Mouse (Mus musculus): ENCODE data around the gene Sbk2. TPM values are rescaled to one million over a fixed set of nuclear protein-coding genes. Genes with fewer than 3 reads are reported as not detected.

Gene Sbk2
- polyA plus RNA-seq, 1 experiment from 2014 or later = not detected

GRCm38 (mm10) chr7:4993999-4994788 is 30.0 kb upstream of the Sbk2 start:
- peak overlapping the region; percentile 84 for H3K4me3 ChIP-seq (replicated peaks; ENCODE audit: low read length)
- no peak overlapping the region for H3K27ac ChIP-seq
- H3K9me3 ChIP-seq (ENCODE audit: control insufficient read depth, low read length) = no peaks in the 10 kb centered on the region
- 50% methylated on average over 57 of the region's 59 CpGs for WGBS
- no peak for DNase-seq (ENCODE audit: low spot score)
- no peak for ATAC-seq (ENCODE audit: low FRiP score)
- H3K4me1 ChIP-seq (replicated peaks; ENCODE audit: control insufficient read depth, insufficient read depth, low read length) = peaks cover 31% of the 10 kb centered on the region
- peaks cover 23% of the 10 kb centered on the region for H3K36me3 ChIP-seq (replicated peaks; ENCODE audit: control insufficient read depth, insufficient read depth)
- H3K27me3 ChIP-seq (ENCODE audit: control insufficient read depth, insufficient read depth, low read length) = no peaks in the 10 kb centered on the region
- peak overlapping the region; percentile 93 for H3K9ac ChIP-seq
- peak overlapping the region; percentile 83 for H3K4me2 ChIP-seq (replicated peaks)

GRCm38 (mm10) chr7:4993347-4993998 is 29.3 kb upstream of the Sbk2 start:
- no peak for ATAC-seq (ENCODE audit: low FRiP score)
- WGBS = 34% methylated on average over 55 of the region's 55 CpGs
- peak overlapping the region; percentile 93 for H3K9ac ChIP-seq

GRCm38 (mm10) chr7:4988250-4988649 is 24.0 kb upstream of the Sbk2 start:
- DNase-seq (ENCODE audit: low spot score) (no peak), ATAC-seq (ENCODE audit: low FRiP score) (no peak)
- Histone ChIP-seq H3K4me3 (replicated peaks; ENCODE audit: low read length) (no peak overlapping the region), H3K4me2 (replicated peaks) (no peak overlapping the region), H3K9ac (no peak overlapping the region), H3K27me3 (ENCODE audit: control insufficient read depth, insufficient read depth, low read length) (peaks cover 3% of the 10 kb centered on the region; the same call in 1 of the 2 replicates), H3K27ac (no peak overlapping the region), H3K4me1 (replicated peaks; ENCODE audit: control insufficient read depth, insufficient read depth, low read length) (peaks cover 5% of the 10 kb centered on the region; the same call in 1 of the 2 replicates), H3K9me3 (ENCODE audit: control insufficient read depth, low read length) (no peaks in the 10 kb centered on the region), H3K36me3 (replicated peaks; ENCODE audit: control insufficient read depth, insufficient read depth) (peaks cover 12% of the 10 kb centered on the region)
- WGBS = 75% methylated on average over 2 of the region's 2 CpGs

More at GRCm38 (mm10) chr7:4993347-4993998, 29.3 kb upstream of the Sbk2 start:
- DNase-seq (ENCODE audit: low spot score) = no peak
- peaks cover 23% of the 10 kb centered on the region for H3K36me3 ChIP-seq (replicated peaks; ENCODE audit: control insufficient read depth, insufficient read depth)
- H3K27me3 ChIP-seq (ENCODE audit: control insufficient read depth, insufficient read depth, low read length) = no peaks in the 10 kb centered on the region
- H3K4me2 ChIP-seq (replicated peaks) = peak overlapping the region; percentile 83
- H3K9me3 ChIP-seq (ENCODE audit: control insufficient read depth, low read length) = no peaks in the 10 kb centered on the region
- H3K4me1 ChIP-seq (replicated peaks; ENCODE audit: control insufficient read depth, insufficient read depth, low read length) = peaks cover 31% of the 10 kb centered on the region
- H3K27ac ChIP-seq = no peak overlapping the region
- peak overlapping the region; percentile 84 for H3K4me3 ChIP-seq (replicated peaks; ENCODE audit: low read length)

- no peak overlapping the region for H3K9ac ChIP-seq
- H3K4me2 ChIP-seq (replicated peaks) = no peak overlapping the region
- ATAC-seq (ENCODE audit: low FRiP score) (no peak), DNase-seq (ENCODE audit: low spot score) (no peak)
- no peaks in the 10 kb centered on the region for H3K36me3 ChIP-seq (replicated peaks; ENCODE audit: control insufficient read depth, insufficient read depth)
- H3K4me1 ChIP-seq (replicated peaks; ENCODE audit: control insufficient read depth, insufficient read depth, low read length) = no peaks in the 10 kb centered on the region
- no peaks in the 10 kb centered on the region for H3K9me3 ChIP-seq (ENCODE audit: control insufficient read depth, low read length)
- WGBS = 94% methylated on average over 7 of the region's 7 CpGs
- no peak overlapping the region for H3K4me3 ChIP-seq (replicated peaks; ENCODE audit: low read length)
- no peaks in the 10 kb centered on the region for H3K27me3 ChIP-seq (ENCODE audit: control insufficient read depth, insufficient read depth, low read length)
- no peak overlapping the region for H3K27ac ChIP-seq
Measured at GRCm38 (mm10) chr7:4976832-4977231, 12.6 kb upstream of the Sbk2 start.

- Histone ChIP-seq H3K4me1 (replicated peaks; ENCODE audit: control insufficient read depth, insufficient read depth, low read length) (no peaks in the 10 kb centered on the region), H3K9me3 (ENCODE audit: control insufficient read depth, low read length) (no peaks in the 10 kb centered on the region), H3K27me3 (ENCODE audit: control insufficient read depth, insufficient read depth, low read length) (no peaks in the 10 kb centered on the region), H3K36me3 (replicated peaks; ENCODE audit: control insufficient read depth, insufficient read depth) (no peaks in the 10 kb centered on the region), H3K4me2 (replicated peaks) (no peak overlapping the region), H3K27ac (no peak overlapping the region), H3K9ac (no peak overlapping the region), H3K4me3 (replicated peaks; ENCODE audit: low read length) (no peak overlapping the region)
- DNase-seq (ENCODE audit: low spot score) (no peak), ATAC-seq (ENCODE audit: low FRiP score) (no peak)
- WGBS = 80% methylated on average over 4 of the region's 4 CpGs
Measured at GRCm38 (mm10) chr7:4975455-4975854, 11.2 kb upstream of the Sbk2 start.

GRCm38 (mm10) chr7:4972321-4973047 is 8.3 kb upstream of the Sbk2 start:
- Histone ChIP-seq H3K4me2 (replicated peaks) (no peak overlapping the region), H3K27me3 (ENCODE audit: control insufficient read depth, insufficient read depth, low read length) (no peaks in the 10 kb centered on the region), H3K36me3 (replicated peaks; ENCODE audit: control insufficient read depth, insufficient read depth) (no peaks in the 10 kb centered on the region), H3K4me1 (replicated peaks; ENCODE audit: control insufficient read depth, insufficient read depth, low read length) (no peaks in the 10 kb centered on the region), H3K4me3 (replicated peaks; ENCODE audit: low read length) (no peak overlapping the region), H3K27ac (no peak overlapping the region), H3K9me3 (ENCODE audit: control insufficient read depth, low read length) (no peaks in the 10 kb centered on the region), H3K9ac (no peak overlapping the region)
- 83% methylated on average over 18 of the region's 18 CpGs for WGBS
- ATAC-seq (ENCODE audit: low FRiP score) (no peak), DNase-seq (ENCODE audit: low spot score) (no peak)

- H3K9me3 ChIP-seq (ENCODE audit: control insufficient read depth, low read length) = no peaks in the 10 kb centered on the region
- no peak overlapping the region for H3K4me3 ChIP-seq (replicated peaks; ENCODE audit: low read length)
- no peak overlapping the region for H3K9ac ChIP-seq
- no peaks in the 10 kb centered on the region for H3K36me3 ChIP-seq (replicated peaks; ENCODE audit: control insufficient read depth, insufficient read depth)
- no peaks in the 10 kb centered on the region for H3K27me3 ChIP-seq (ENCODE audit: control insufficient read depth, insufficient read depth, low read length)
- H3K4me2 ChIP-seq (replicated peaks) = no peak overlapping the region
- no peak for DNase-seq (ENCODE audit: low spot score)
- H3K4me1 ChIP-seq (replicated peaks; ENCODE audit: control insufficient read depth, insufficient read depth, low read length) = no peaks in the 10 kb centered on the region
- 34% methylated on average over 7 of the region's 7 CpGs for WGBS
- ATAC-seq (ENCODE audit: low FRiP score) = no peak
- no peak overlapping the region for H3K27ac ChIP-seq
Measured at GRCm38 (mm10) chr7:4971710-4972109, 7.5 kb upstream of the Sbk2 start.

- no peaks in the 10 kb centered on the region for H3K4me1 ChIP-seq (replicated peaks; ENCODE audit: control insufficient read depth, insufficient read depth, low read length)
- no peaks in the 10 kb centered on the region for H3K36me3 ChIP-seq (replicated peaks; ENCODE audit: control insufficient read depth, insufficient read depth)
- no peak for ATAC-seq (ENCODE audit: low FRiP score)
- no peak for DNase-seq (ENCODE audit: low spot score)
- no peaks in the 10 kb centered on the region for H3K9me3 ChIP-seq (ENCODE audit: control insufficient read depth, low read length)
- no peak within 1 kb of the TSS for H3K4me3 ChIP-seq (replicated peaks; ENCODE audit: low read length)
- no peak within 1 kb of the TSS for H3K27ac ChIP-seq
- H3K9ac ChIP-seq = no peak within 1 kb of the TSS
- H3K4me2 ChIP-seq (replicated peaks) = no peak within 1 kb of the TSS
- WGBS = 37% methylated on average over 6 of the region's 6 CpGs
- no peaks in the 10 kb centered on the region for H3K27me3 ChIP-seq (ENCODE audit: control insufficient read depth, insufficient read depth, low read length)
Measured at GRCm38 (mm10) chr7:4971068-4971467, 6.9 kb upstream of the Sbk2 start, which contains the start of gene Sbk3. Gene Sbk3, minus strand, starts transcription at chr7:4971168.

GRCm38 (mm10) chr7:4964988-4965387 is 782 bp upstream of the Sbk2 start:
- Histone ChIP-seq H3K9me3 (ENCODE audit: control insufficient read depth, low read length) (no peaks in the 10 kb centered on the region), H3K4me2 (replicated peaks) (no peak overlapping the region), H3K4me1 (replicated peaks; ENCODE audit: control insufficient read depth, insufficient read depth, low read length) (no peaks in the 10 kb centered on the region), H3K27ac (no peak overlapping the region), H3K4me3 (replicated peaks; ENCODE audit: low read length) (no peak overlapping the region), H3K27me3 (ENCODE audit: control insufficient read depth, insufficient read depth, low read length) (no peaks in the 10 kb centered on the region), H3K9ac (no peak overlapping the region), H3K36me3 (replicated peaks; ENCODE audit: control insufficient read depth, insufficient read depth) (no peaks in the 10 kb centered on the region)
- no peak for ATAC-seq (ENCODE audit: low FRiP score)
- DNase-seq (ENCODE audit: low spot score) = no peak
- 84% methylated on average over 5 of the region's 5 CpGs for WGBS
